Mouse (Mus musculus): ENCODE measurements around the gene Gpr3. TPM values are rescaled to one million over a fixed set of nuclear protein-coding genes. Genes with fewer than 3 reads are reported as not detected.

Gene Gpr3
- polyA plus RNA-seq, 1 experiment from 2014 or later = 0.23 TPM

- H3K27ac ChIP-seq = peak overlapping the region; percentile 74
- WGBS = 54% methylated on average over 7 of the region's 7 CpGs
- ATAC-seq (ENCODE audit: insufficient read depth, low FRiP score, low read depth) = no peak
- no peak overlapping the region for H3K4me3 ChIP-seq (replicated peaks)
- no peak overlapping the region for H3K4me2 ChIP-seq
- no peaks in the 10 kb centered on the region for H3K27me3 ChIP-seq (replicated peaks)
- H3K36me3 ChIP-seq = peaks cover 41% of the 10 kb centered on the region
- no peaks in the 10 kb centered on the region for H3K9me3 ChIP-seq
- H3K4me1 ChIP-seq = peaks cover 57% of the 10 kb centered on the region
- H3K9ac ChIP-seq = no peak overlapping the region
Measured at GRCm38 (mm10) chr4:133196852-133197251, 15.5 kb downstream of the Gpr3 start.

- peaks cover 52% of the 10 kb centered on the region for H3K4me1 ChIP-seq
Measured at GRCm38 (mm10) chr4:133196136-133196535, 16.2 kb downstream of the Gpr3 start.

GRCm38 (mm10) chr4:133195014-133195413 is 17.3 kb downstream of the Gpr3 start:
- H3K27ac ChIP-seq = no peak overlapping the region
- no peak overlapping the region for H3K9ac ChIP-seq
- H3K27me3 ChIP-seq (replicated peaks) = no peaks in the 10 kb centered on the region
- no peak overlapping the region for H3K4me2 ChIP-seq
- peaks cover 41% of the 10 kb centered on the region for H3K4me1 ChIP-seq
- H3K4me3 ChIP-seq (replicated peaks) = no peak overlapping the region
- 45% methylated on average over 4 of the region's 4 CpGs for WGBS
- H3K36me3 ChIP-seq = peaks cover 57% of the 10 kb centered on the region
- no peak for ATAC-seq (ENCODE audit: insufficient read depth, low FRiP score, low read depth)
- H3K9me3 ChIP-seq = no peaks in the 10 kb centered on the region

More at GRCm38 (mm10) chr4:133196136-133196535, 16.2 kb downstream of the Gpr3 start:
- ATAC-seq (ENCODE audit: insufficient read depth, low FRiP score, low read depth) = no peak
- peaks cover 47% of the 10 kb centered on the region for H3K36me3 ChIP-seq
- no peaks in the 10 kb centered on the region for H3K9me3 ChIP-seq
- 92% methylated on average over 2 of the region's 2 CpGs for WGBS
- H3K27ac ChIP-seq = no peak overlapping the region
- no peaks in the 10 kb centered on the region for H3K27me3 ChIP-seq (replicated peaks)
- H3K9ac ChIP-seq = no peak overlapping the region
- H3K4me2 ChIP-seq = no peak overlapping the region
- no peak overlapping the region for H3K4me3 ChIP-seq (replicated peaks)

- Histone ChIP-seq H3K9ac (no peak overlapping the region), H3K4me2 (no peak overlapping the region), H3K27me3 (replicated peaks) (no peaks in the 10 kb centered on the region), H3K4me3 (replicated peaks) (no peak overlapping the region), H3K36me3 (peaks cover 63% of the 10 kb centered on the region), H3K9me3 (no peaks in the 10 kb centered on the region), H3K27ac (no peak overlapping the region), H3K4me1 (peaks cover 36% of the 10 kb centered on the region)
- ATAC-seq (ENCODE audit: insufficient read depth, low FRiP score, low read depth) = no peak
- WGBS = 92% methylated on average over 11 of the region's 11 CpGs
Measured at GRCm38 (mm10) chr4:133194482-133194881, 17.9 kb downstream of the Gpr3 start.

GRCm38 (mm10) chr4:133189396-133189795 is 22.9 kb downstream of the Gpr3 start:
- Histone ChIP-seq H3K9me3 (no peaks in the 10 kb centered on the region), H3K36me3 (peaks cover 67% of the 10 kb centered on the region), H3K9ac (no peak overlapping the region), H3K4me2 (no peak overlapping the region), H3K4me3 (replicated peaks) (no peak overlapping the region), H3K27me3 (replicated peaks) (no peaks in the 10 kb centered on the region), H3K4me1 (peaks cover 16% of the 10 kb centered on the region), H3K27ac (no peak overlapping the region)
- 67% methylated on average over 10 of the region's 10 CpGs for WGBS
- ATAC-seq (ENCODE audit: insufficient read depth, low FRiP score, low read depth) = no peak

- WGBS = 86% methylated on average over 5 of the region's 5 CpGs
- H3K27ac ChIP-seq = no peak overlapping the region
Measured at GRCm38 (mm10) chr4:133186856-133187255, 25.5 kb downstream of the Gpr3 start.

GRCm38 (mm10) chr4:133185893-133186292 is 26.4 kb downstream of the Gpr3 start:
- Histone ChIP-seq H3K4me2 (no peak overlapping the region), H3K9ac (no peak overlapping the region), H3K9me3 (no peaks in the 10 kb centered on the region), H3K4me1 (peaks cover 27% of the 10 kb centered on the region), H3K4me3 (replicated peaks) (no peak overlapping the region), H3K27me3 (replicated peaks) (no peaks in the 10 kb centered on the region), H3K36me3 (peaks cover 41% of the 10 kb centered on the region), H3K27ac (peak overlapping the region; percentile 94)
- ATAC-seq (ENCODE audit: insufficient read depth, low FRiP score, low read depth) = no peak
- WGBS = 59% methylated on average over 8 of the region's 8 CpGs

More at GRCm38 (mm10) chr4:133186856-133187255, 25.5 kb downstream of the Gpr3 start:
- Histone ChIP-seq H3K9me3 (no peaks in the 10 kb centered on the region), H3K4me2 (no peak overlapping the region), H3K27me3 (replicated peaks) (no peaks in the 10 kb centered on the region), H3K4me3 (replicated peaks) (no peak overlapping the region), H3K36me3 (peaks cover 49% of the 10 kb centered on the region), H3K4me1 (peaks cover 27% of the 10 kb centered on the region), H3K9ac (no peak overlapping the region)
- no peak for ATAC-seq (ENCODE audit: insufficient read depth, low FRiP score, low read depth)

- peaks cover 34% of the 10 kb centered on the region for H3K36me3 ChIP-seq
Measured at GRCm38 (mm10) chr4:133184898-133185665, 27.3 kb downstream of the Gpr3 start.

GRCm38 (mm10) chr4:133184031-133184897 is 28.1 kb downstream of the Gpr3 start:
- no peaks in the 10 kb centered on the region for H3K9me3 ChIP-seq
- peaks cover 27% of the 10 kb centered on the region for H3K4me1 ChIP-seq
- 48% methylated on average over 14 of the region's 14 CpGs for WGBS
- no peaks in the 10 kb centered on the region for H3K27me3 ChIP-seq (replicated peaks)
- no peak for ATAC-seq (ENCODE audit: insufficient read depth, low FRiP score, low read depth)
- peaks cover 25% of the 10 kb centered on the region for H3K36me3 ChIP-seq
- H3K27ac ChIP-seq = peak overlapping the region; percentile 94
- H3K9ac ChIP-seq = no peak overlapping the region
- no peak overlapping the region for H3K4me3 ChIP-seq (replicated peaks)
- H3K4me2 ChIP-seq = peak overlapping the region; percentile 6; the same call in 1 of the 2 replicates

More at GRCm38 (mm10) chr4:133184898-133185665, 27.3 kb downstream of the Gpr3 start:
- WGBS = 26% methylated on average over 15 of the region's 15 CpGs
- Histone ChIP-seq H3K27me3 (replicated peaks) (no peaks in the 10 kb centered on the region), H3K9me3 (no peaks in the 10 kb centered on the region), H3K9ac (no peak overlapping the region), H3K4me3 (replicated peaks) (no peak overlapping the region), H3K27ac (peak overlapping the region; percentile 94), H3K4me1 (peaks cover 27% of the 10 kb centered on the region), H3K4me2 (peak overlapping the region; percentile 12; the same call in 1 of the 2 replicates)
- ATAC-seq (ENCODE audit: insufficient read depth, low FRiP score, low read depth) = peak; percentile 71

- peaks cover 27% of the 10 kb centered on the region for H3K4me1 ChIP-seq
- no peaks in the 10 kb centered on the region for H3K9me3 ChIP-seq
- WGBS = 92% methylated on average over 8 of the region's 8 CpGs
- no peak for ATAC-seq (ENCODE audit: insufficient read depth, low FRiP score, low read depth)
- H3K4me3 ChIP-seq (replicated peaks) = no peak overlapping the region
- H3K36me3 ChIP-seq = peaks cover 12% of the 10 kb centered on the region
- no peaks in the 10 kb centered on the region for H3K27me3 ChIP-seq (replicated peaks)
- H3K27ac ChIP-seq = peak overlapping the region; percentile 94; the same call in 1 of the 2 replicates
- H3K4me2 ChIP-seq = no peak overlapping the region
- H3K9ac ChIP-seq = no peak overlapping the region
Measured at GRCm38 (mm10) chr4:133182439-133183033, 29.8 kb downstream of the Gpr3 start.

GRCm38 (mm10) chr4:133179258-133179657 is 33.1 kb downstream of the Gpr3 start:
- H3K27ac ChIP-seq = no peak overlapping the region
- no peak overlapping the region for H3K9ac ChIP-seq
- H3K36me3 ChIP-seq = 0 out of 2 replicates have a peak, but pooled peaks cover 3% of the 10 kb centered on the region
- no peak overlapping the region for H3K4me2 ChIP-seq
- H3K9me3 ChIP-seq = no peaks in the 10 kb centered on the region
- WGBS = 94% methylated on average over 7 of the region's 7 CpGs
- peaks cover 31% of the 10 kb centered on the region for H3K4me1 ChIP-seq
- no peaks in the 10 kb centered on the region for H3K27me3 ChIP-seq (replicated peaks)
- no peak overlapping the region for H3K4me3 ChIP-seq (replicated peaks)
- no peak for ATAC-seq (ENCODE audit: insufficient read depth, low FRiP score, low read depth)

Measured in stomach, embryonic 15.5 days (tissue).